Mouse (Mus musculus): Measurements from ENCODE around the gene Krt19. TPM values are rescaled to one million over a fixed set of nuclear protein-coding genes. Genes with fewer than 3 reads are reported as not detected.

Krt19 gene
- polyA plus RNA-seq, 1 experiment = 13.0 TPM

GRCm38 (mm10) chr11:100120331-100120730, 28.1 kb downstream of the Krt19 start:
- Histone ChIP-seq H3K27me3 (ENCODE audit: control insufficient read depth, insufficient read depth, low read length) (no peaks in the 10 kb centered on the region), H3K27ac (ENCODE audit: control insufficient read depth, insufficient read depth, low read length) (no peak overlapping the region), H3K4me1 (replicated peaks; ENCODE audit: control insufficient read depth, insufficient read depth, low read length) (no peaks in the 10 kb centered on the region), H3K4me3 (ENCODE audit: control insufficient read depth, insufficient read depth, low read length) (no peak overlapping the region), H3K36me3 (ENCODE audit: control insufficient read depth, insufficient read depth, low read length) (no peaks in the 10 kb centered on the region)
- TF ChIP-seq CTCF (IDR thresholded peaks at IDR 0.05; ENCODE audit: borderline replicate concordance, control insufficient read depth, extremely low read depth, insufficient read depth, low read length, poor library complexity) = no peak
- TF ChIP-seq POLR2A (IDR thresholded peaks at IDR 0.05; ENCODE audit: control insufficient read depth, extremely low read depth, insufficient read depth, low read length, poor library complexity) = no peak
- DNase-seq = no peak
- 94% methylated on average over 5 of the region's 5 CpGs for WGBS

- TF ChIP-seq POLR2A (IDR thresholded peaks at IDR 0.05; ENCODE audit: control insufficient read depth, extremely low read depth, insufficient read depth, low read length, poor library complexity) (no peak), CTCF (IDR thresholded peaks at IDR 0.05; ENCODE audit: borderline replicate concordance, control insufficient read depth, extremely low read depth, insufficient read depth, low read length, poor library complexity) (no peak)
- Histone ChIP-seq H3K27ac (ENCODE audit: control insufficient read depth, insufficient read depth, low read length) (no peak overlapping the region), H3K4me3 (ENCODE audit: control insufficient read depth, insufficient read depth, low read length) (no peak overlapping the region), H3K27me3 (ENCODE audit: control insufficient read depth, insufficient read depth, low read length) (no peaks in the 10 kb centered on the region), H3K36me3 (ENCODE audit: control insufficient read depth, insufficient read depth, low read length) (no peaks in the 10 kb centered on the region), H3K4me1 (replicated peaks; ENCODE audit: control insufficient read depth, insufficient read depth, low read length) (no peaks in the 10 kb centered on the region)
- DNase-seq = no peak
- 90% methylated on average over 2 of the region's 2 CpGs for WGBS
Observed at GRCm38 (mm10) chr11:100113742-100114029, 34.8 kb downstream of the Krt19 start.

GRCm38 (mm10) chr11:100112935-100113741, 35.3 kb downstream of the Krt19 start:
- Histone ChIP-seq H3K27ac (ENCODE audit: control insufficient read depth, insufficient read depth, low read length) (no peak overlapping the region), H3K4me3 (ENCODE audit: control insufficient read depth, insufficient read depth, low read length) (no peak overlapping the region), H3K36me3 (ENCODE audit: control insufficient read depth, insufficient read depth, low read length) (no peaks in the 10 kb centered on the region), H3K4me1 (replicated peaks; ENCODE audit: control insufficient read depth, insufficient read depth, low read length) (no peaks in the 10 kb centered on the region), H3K27me3 (ENCODE audit: control insufficient read depth, insufficient read depth, low read length) (no peaks in the 10 kb centered on the region)
- 94% methylated on average over 11 of the region's 11 CpGs for WGBS
- no peak for DNase-seq
- TF ChIP-seq POLR2A (IDR thresholded peaks at IDR 0.05; ENCODE audit: control insufficient read depth, extremely low read depth, insufficient read depth, low read length, poor library complexity) (no peak), CTCF (IDR thresholded peaks at IDR 0.05; ENCODE audit: borderline replicate concordance, control insufficient read depth, extremely low read depth, insufficient read depth, low read length, poor library complexity) (no peak)

GRCm38 (mm10) chr11:100105576-100106122, 42.8 kb downstream of the Krt19 start, which contains the start of gene Krt36:
TSS of gene Krt36 (minus strand) at chr11:100105626.
- no peaks in the 10 kb centered on the region for H3K4me1 ChIP-seq (replicated peaks; ENCODE audit: control insufficient read depth, insufficient read depth, low read length)
- no peaks in the 10 kb centered on the region for H3K36me3 ChIP-seq (ENCODE audit: control insufficient read depth, insufficient read depth, low read length)
- TF ChIP-seq CTCF (IDR thresholded peaks at IDR 0.05; ENCODE audit: borderline replicate concordance, control insufficient read depth, extremely low read depth, insufficient read depth, low read length, poor library complexity) (no peak), POLR2A (IDR thresholded peaks at IDR 0.05; ENCODE audit: control insufficient read depth, extremely low read depth, insufficient read depth, low read length, poor library complexity) (no peak)
- no peaks in the 10 kb centered on the region for H3K27me3 ChIP-seq (ENCODE audit: control insufficient read depth, insufficient read depth, low read length)
- 90% methylated on average over 6 of the region's 6 CpGs for WGBS
- no peak for DNase-seq
- no peak within 1 kb of the TSS for H3K4me3 ChIP-seq (ENCODE audit: control insufficient read depth, insufficient read depth, low read length)
- H3K27ac ChIP-seq (ENCODE audit: control insufficient read depth, insufficient read depth, low read length) = no peak within 1 kb of the TSS

- WGBS = 79% methylated on average over 15 of the region's 15 CpGs
- H3K36me3 ChIP-seq (ENCODE audit: control insufficient read depth, insufficient read depth, low read length) = no peaks in the 10 kb centered on the region
- no peak overlapping the region for H3K4me3 ChIP-seq (ENCODE audit: control insufficient read depth, insufficient read depth, low read length)
- H3K27ac ChIP-seq (ENCODE audit: control insufficient read depth, insufficient read depth, low read length) = no peak overlapping the region
- H3K4me1 ChIP-seq (replicated peaks; ENCODE audit: control insufficient read depth, insufficient read depth, low read length) = no peaks in the 10 kb centered on the region
- no peak for TF ChIP-seq POLR2A (IDR thresholded peaks at IDR 0.05; ENCODE audit: control insufficient read depth, extremely low read depth, insufficient read depth, low read length, poor library complexity)
- no peak for TF ChIP-seq CTCF (IDR thresholded peaks at IDR 0.05; ENCODE audit: borderline replicate concordance, control insufficient read depth, extremely low read depth, insufficient read depth, low read length, poor library complexity)
- no peak for DNase-seq
- H3K27me3 ChIP-seq (ENCODE audit: control insufficient read depth, insufficient read depth, low read length) = no peaks in the 10 kb centered on the region
Observed at GRCm38 (mm10) chr11:100102693-100103429, 45.6 kb downstream of the Krt19 start.

- no peaks in the 10 kb centered on the region for H3K4me1 ChIP-seq (replicated peaks; ENCODE audit: control insufficient read depth, insufficient read depth, low read length)
Observed at GRCm38 (mm10) chr11:100100391-100100790, 48.1 kb downstream of the Krt19 start.

More at GRCm38 (mm10) chr11:100100391-100100790, 48.1 kb downstream of the Krt19 start:
- Histone ChIP-seq H3K27ac (ENCODE audit: control insufficient read depth, insufficient read depth, low read length) (no peak overlapping the region), H3K4me3 (ENCODE audit: control insufficient read depth, insufficient read depth, low read length) (no peak overlapping the region), H3K36me3 (ENCODE audit: control insufficient read depth, insufficient read depth, low read length) (no peaks in the 10 kb centered on the region), H3K27me3 (ENCODE audit: control insufficient read depth, insufficient read depth, low read length) (no peaks in the 10 kb centered on the region)
- no peak for DNase-seq
- TF ChIP-seq CTCF (IDR thresholded peaks at IDR 0.05; ENCODE audit: borderline replicate concordance, control insufficient read depth, extremely low read depth, insufficient read depth, low read length, poor library complexity) (no peak), POLR2A (IDR thresholded peaks at IDR 0.05; ENCODE audit: control insufficient read depth, extremely low read depth, insufficient read depth, low read length, poor library complexity) (no peak)
- WGBS = 77% methylated on average over 4 of the region's 4 CpGs

Measured in thymus, adult 2 months (tissue).